Mouse (Mus musculus): ENCODE results near the gene Kif18b.

- TF ChIP-seq CTCF (IDR thresholded peaks at IDR 0.05) (no peak), EP300 (IDR thresholded peaks at IDR 0.05) (no peak)
Observed at GRCm38 (mm10) chr11:102946265-102946991, 21.5 kb upstream of the Kif18b start, which contains the start of gene C1ql1.

Measured in lung, postnatal 0 days (tissue).